Mouse (Mus musculus) adrenal gland, postnatal 25 days (tissue): ENCODE results near the gene Gmfg. TPM values are rescaled to one million over a fixed set of nuclear protein-coding genes. Genes with fewer than 3 reads are reported as not detected.

Experiments
- DNase-seq: peaks from one replicate; pipeline ENCODE4 v3.0.0; 2021; ENCODE audit warnings: mixed read lengths
- total RNA-seq: library from RNA; stranded (reverse); gene quantifications from 2 replicates; pipeline ENCODE4 v1.2.3, GENCODE M21; 2021

Gmfg gene
- total RNA-seq, 1 experiment from 2014 or later = 11.2 TPM

DNA sequence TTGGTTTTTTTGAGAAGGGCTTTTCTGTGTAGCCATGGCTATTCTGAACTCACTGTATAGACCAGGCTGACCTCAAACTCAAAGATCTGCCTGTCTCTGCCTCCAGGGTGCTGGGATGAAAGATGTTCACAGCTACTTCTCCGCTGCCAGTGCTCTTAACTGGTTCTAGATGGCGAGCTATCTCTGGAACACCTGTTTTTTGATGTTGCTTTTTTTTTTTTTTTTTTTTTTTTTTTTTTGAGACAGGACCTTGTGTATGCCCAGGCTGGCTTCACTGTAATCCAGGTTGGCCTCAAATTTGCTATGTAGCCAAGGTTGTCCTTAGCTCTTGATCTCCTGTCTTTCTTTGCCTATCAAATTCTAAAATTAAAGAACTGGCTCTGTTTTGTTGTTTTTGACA lies 1.5 kb downstream of the Gmfg start:
- DNase-seq = no peak

DNA sequence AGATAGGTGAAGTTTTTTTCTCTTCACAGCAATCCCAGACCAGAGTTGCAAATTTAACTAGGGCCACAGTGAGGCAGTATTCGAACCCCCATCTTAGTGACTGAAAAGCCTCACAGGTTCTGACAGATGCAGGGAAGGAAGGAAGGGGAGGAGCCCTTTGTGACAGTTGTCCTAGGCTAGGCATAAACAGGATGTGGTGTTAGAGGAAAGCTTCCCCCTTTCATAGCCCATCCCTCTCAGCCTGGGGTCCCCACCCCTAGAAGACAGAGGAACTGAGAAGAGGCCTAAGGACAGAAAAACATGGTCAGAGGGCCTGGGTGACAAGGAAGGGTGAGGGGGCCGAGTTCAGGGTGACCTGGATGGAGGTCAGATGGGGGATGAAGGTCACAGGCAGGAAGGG lies 3.5 kb downstream of the Gmfg start:
- DNase-seq = no peak

- DNase-seq = no peak
Observed at GRCm38 (mm10) chr7:28441776-28442485, 4.7 kb downstream of the Gmfg start.

DNA sequence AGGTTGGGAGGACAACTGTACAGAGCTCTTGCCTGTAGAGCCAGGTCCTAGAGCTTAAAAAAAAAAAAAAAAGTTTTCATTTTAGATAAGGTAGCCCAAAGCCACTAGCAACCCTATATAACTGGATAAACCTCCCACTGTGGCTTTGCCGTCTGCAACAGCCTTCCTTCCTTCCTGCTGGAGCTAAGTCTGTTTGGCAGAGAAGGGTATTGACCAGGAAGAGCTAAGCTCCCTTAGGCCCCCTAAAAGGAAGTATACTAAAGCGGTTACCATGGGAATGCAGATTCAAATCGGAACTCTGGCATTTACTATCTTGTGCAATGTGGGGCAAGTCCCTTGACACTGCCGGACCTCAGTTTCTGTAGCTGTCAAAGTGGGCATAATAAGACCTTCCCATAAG lies 5.4 kb downstream of the Gmfg start:
- no peak for DNase-seq

DNA sequence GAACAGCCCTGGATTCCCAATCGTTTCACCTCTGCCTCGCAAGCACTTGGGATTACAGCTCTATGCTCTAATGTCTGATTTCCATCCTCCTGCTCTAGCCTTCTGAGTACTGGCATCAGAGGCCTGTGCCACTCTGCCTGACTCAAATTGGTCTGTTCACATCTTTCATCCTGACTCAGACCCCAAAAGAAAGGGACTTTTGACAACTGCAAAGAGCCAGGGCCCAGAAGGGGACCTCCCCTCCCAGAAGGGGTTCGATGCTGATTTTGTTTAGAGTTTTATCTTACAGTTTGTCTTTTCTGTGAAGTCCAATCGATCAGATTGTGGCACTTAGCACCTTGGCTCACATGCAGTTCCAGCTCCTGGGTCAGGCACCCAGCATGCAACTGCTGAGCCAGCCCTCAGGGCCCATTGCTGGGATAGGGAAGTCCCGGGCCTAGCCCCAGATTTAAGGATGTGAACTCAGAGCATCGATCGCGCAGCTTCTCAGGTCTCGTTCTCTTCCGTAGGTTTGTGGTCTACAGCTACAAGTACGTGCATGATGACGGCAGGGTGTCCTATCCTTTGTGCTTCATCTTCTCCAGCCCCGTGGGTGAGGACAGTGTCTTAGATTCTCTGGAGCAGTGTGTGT lies 7.2 kb downstream of the Gmfg start:
- no peak for DNase-seq

- DNase-seq = peak; percentile 85
Observed at GRCm38 (mm10) chr7:28446446-28446845, 9.2 kb downstream of the Gmfg start.

GRCm38 (mm10) chr7:28447101-28447830 lies 10.0 kb downstream of the Gmfg start:
- DNase-seq = peak; percentile 43

DNA sequence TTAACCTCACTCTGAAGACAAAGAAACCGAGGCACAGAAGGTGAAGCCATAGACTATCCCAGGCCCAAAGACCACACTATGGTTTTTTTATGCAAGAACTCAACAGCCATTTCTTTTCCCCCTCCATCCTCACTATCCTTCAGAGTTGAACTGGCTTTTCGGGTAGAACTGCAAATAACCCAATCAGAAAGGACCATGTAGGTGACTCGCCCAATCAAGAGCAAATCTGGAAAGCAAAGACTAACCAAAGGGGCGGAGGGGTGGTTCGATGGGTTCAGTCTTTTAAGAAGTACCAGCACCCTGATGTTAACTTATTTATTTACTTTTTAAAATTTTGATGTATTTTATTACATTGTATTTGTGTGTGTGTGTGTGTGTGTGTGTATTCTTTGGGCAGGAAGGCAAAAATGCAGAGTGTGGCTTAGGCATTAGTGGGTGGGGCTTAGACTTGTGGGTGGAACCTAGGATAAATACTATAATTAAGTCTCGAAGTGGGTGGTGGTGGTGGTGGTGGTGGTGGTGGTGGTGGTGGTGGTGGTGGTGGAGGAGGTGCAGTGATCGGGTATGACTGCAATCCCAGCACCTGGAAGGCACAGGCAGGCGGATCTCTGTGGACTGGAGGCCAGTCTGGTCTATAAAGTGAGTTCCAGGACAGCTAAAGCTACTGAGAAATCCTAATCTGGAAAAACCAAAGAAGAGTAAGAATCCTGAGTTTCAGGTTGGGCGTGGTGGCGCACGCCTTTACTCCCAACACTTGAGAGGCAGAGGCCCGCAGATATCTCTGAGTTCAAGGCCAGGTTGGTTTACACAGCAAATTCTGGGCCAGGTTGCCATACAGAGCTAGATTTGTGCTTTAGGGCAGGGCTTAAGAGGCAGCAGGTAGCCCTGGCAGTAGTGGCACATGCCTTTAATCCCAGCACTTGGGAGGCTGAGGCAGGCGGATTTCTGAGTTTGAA lies 10.9 kb downstream of the Gmfg start:
- no peak for DNase-seq

- peak; percentile 43 for DNase-seq
Observed at GRCm38 (mm10) chr7:28451531-28452360, 14.5 kb downstream of the Gmfg start, which contains the start of gene Lrfn1. TSS of gene Lrfn1 (plus strand) at chr7:28451980.

GRCm38 (mm10) chr7:28452361-28453005 lies 15.2 kb downstream of the Gmfg start:
- no peak for DNase-seq

GRCm38 (mm10) chr7:28460361-28460760 lies 23.1 kb downstream of the Gmfg start:
- no peak for DNase-seq

DNA sequence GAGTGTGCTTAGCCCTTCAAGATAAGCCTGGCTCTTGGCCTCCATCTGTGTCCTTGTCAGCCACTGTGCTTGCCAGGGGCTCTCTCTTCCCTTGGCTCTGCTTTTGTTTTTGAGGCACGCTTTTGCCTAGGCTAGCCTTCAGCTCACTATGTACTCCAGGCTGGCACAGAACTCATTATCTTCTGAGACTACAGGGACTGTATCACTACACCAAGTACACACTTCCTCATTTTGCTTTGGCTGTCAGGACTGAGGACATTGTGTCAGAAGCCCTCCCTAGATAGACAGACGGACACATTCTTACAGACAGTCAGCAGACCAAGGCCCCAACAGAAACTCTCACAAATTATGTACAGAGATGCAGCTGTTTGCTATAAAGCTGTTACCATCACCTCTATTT lies 25.5 kb downstream of the Gmfg start:
- DNase-seq = no peak

DNA sequence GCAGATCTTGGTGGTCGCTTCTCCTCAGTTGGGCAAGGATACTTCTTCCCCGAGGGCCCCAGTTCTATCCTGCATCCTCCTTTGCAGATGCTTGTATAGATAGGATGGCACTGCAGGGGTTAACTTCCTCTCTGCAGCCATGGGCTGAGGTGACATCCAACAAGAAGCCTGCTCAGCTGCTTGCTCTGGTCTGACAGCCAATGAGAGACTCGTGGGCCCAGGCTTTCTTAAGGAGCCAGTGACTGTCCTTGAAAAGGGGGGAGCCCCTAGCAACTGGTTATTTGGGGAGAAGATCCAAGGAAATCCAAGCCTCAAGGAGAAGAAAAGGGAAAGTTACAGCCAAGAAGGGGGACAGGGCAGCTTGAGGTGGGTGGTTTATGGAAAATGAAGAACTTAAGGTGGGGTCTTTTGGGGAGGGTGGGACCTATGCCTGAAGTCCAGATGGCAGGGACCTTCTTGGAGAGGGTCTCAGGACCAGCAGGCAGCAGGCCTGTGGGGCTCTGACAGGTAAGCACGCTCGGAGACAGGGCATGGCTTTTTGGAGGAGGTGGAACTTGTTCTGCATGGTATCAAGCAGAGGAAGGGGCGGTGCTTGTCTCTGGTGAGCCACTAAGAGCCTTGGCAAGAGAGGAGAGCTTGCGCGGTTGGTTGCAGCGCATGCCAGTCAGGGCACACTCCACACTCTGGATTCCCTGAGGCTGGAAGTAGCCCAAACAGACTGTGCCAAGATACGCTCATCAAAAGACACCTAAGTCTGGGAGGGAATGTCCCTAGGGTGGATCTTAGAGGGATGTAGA lies 27.4 kb downstream of the Gmfg start:
- peak; percentile 75 for DNase-seq

DNA sequence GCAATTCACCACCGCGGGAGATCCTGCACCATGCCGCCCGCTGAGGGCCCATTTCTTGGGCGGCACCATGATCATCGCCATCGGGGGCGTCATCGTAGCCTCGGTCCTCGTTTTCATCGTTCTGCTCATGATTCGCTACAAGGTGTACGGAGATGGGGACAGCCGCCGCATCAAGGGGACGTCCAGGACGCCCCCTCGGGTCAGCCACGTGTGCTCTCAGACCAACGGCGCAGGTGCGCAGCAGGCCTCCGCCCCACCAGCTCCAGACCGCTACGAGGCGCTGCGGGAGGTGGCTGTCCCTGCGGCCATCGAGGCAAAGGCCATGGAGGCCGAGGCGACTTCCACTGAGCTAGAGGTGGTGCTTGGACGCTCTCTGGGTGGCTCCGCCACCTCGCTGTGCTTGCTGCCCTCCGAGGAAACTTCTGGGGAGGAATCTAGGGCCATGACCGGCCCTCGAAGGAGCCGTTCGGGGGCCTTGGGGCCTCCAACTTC lies 29.5 kb downstream of the Gmfg start:
- DNase-seq = no peak

- peak; percentile 82 for DNase-seq
Observed at GRCm38 (mm10) chr7:28467213-28467751, 30.0 kb downstream of the Gmfg start.

DNA sequence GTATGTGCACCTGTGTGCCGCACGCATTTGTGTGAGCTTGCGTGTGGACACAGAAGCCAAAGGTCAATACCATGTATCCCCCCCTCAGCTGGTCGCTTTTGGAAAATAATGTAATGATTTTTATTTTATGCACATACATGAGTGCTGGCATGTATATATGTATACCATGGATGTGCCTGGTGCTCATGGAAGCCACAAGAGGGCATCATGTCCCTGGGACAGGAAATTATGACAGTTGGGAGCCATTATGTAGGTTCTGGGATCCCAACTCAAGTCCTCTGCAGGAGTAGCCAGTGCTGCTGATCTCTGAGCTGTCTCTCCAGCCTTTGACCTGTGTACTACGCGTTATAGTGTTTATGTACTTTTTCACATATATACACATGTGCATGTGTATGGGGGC lies 38.9 kb downstream of the Gmfg start:
- no peak for DNase-seq

DNA sequence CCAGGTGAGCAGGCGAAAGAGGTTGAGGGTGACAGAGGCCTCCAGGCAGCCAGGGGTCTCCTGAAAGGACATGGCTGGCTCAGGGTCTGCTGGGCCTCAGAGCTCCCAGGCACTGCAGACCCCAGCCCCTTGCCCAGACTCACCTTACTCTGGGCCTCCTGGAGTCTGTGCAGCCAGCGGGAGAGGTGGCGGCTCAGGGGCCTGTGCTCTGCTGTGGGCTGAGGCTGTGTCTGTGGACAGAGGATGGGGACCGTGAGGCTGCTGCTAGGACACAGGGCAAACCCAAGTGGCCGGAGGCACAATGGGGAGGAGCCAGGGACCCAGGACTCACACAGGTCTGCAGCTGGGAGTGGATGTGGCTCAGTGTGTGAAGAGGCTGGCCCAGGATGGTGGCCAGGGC lies 40.1 kb downstream of the Gmfg start:
- no peak for DNase-seq

DNA sequence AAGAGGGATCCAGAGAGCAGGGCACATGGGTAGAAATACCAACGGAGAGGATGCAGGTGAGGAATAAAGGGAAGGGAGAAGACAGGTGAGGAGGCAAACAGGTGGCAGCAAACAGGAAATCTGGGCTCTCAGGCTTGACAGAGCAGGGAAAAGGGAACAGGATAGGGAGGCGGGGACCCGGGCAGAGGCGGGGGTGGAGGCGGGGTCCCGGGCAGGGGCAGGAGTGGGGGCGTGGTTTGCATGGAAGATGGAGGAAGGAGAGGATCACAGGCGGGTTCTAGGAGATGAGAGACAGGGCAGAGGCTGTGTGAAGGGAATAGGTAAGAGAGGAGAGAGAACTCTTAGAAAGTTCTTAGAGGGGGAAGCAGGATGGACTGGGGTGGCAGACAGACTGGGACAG lies 41.6 kb downstream of the Gmfg start:
- DNase-seq = no peak

DNA sequence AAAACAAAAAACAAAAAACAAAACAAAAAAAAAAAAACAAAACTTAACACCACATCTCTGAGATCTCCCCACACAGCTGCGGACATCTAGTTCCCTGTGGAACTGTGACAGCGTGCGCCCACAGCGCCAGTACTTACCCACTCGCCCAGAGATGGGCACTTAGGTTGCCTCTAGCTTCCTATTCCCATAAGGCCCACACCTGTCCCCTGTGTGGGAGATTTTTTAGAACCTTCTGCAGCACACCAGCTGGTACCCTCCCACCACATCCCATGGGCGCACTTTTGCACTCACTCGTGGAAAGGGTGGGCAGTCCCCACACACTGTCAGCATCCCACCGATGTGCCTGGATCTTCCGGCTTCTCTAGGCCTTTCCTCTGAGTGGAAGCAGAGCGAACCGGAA lies 45.6 kb downstream of the Gmfg start:
- no peak for DNase-seq
